Mouse (Mus musculus) liver, embryonic 15.5 days (tissue): ENCODE measurements around the gene Apoa5. TPM values are rescaled to one million over a fixed set of nuclear protein-coding genes. Genes with fewer than 3 reads are reported as not detected.

Experiments
- ATAC-seq: fragments of 200-750 bp; cut with Nextera tagmentation; 2 replicates; pipeline ENCODE4 v1.8.0; 2017; ENCODE audit warnings: moderate number of reproducible peaks, mild to moderate bottlenecking, moderate library complexity; ENCODE audit not compliant: insufficient read depth
- H3K27ac ChIP-seq: fragments of 300-500 bp; sonication (generic); replicated peaks from 2 replicates; pipeline ENCODE4 v1.5.1; 2015; ENCODE audit warnings: mild to moderate bottlenecking, inconsistent platforms
- H3K27me3 ChIP-seq: fragments of 300-500 bp; sonication (generic); 2 replicates; pipeline ENCODE4 v1.6.1; 2015; ENCODE audit warnings: mild to moderate bottlenecking, inconsistent platforms
- H3K36me3 ChIP-seq: fragments of 300-500 bp; sonication (generic); replicated peaks from 2 replicates; pipeline ENCODE4 v1.6.1; 2015; ENCODE audit warnings: moderate library complexity, mild to moderate bottlenecking, inconsistent platforms
- H3K4me1 ChIP-seq: fragments of 300-500 bp; sonication (generic); replicated peaks from 2 replicates; pipeline ENCODE4 v1.6.1; 2015; ENCODE audit warnings: inconsistent platforms
- H3K4me2 ChIP-seq: fragments of 300-500 bp; sonication (generic); 2 replicates; pipeline ENCODE4 v1.6.1; 2015; ENCODE audit warnings: moderate library complexity, mild to moderate bottlenecking, inconsistent platforms
- H3K4me3 ChIP-seq: fragments of 300-500 bp; sonication (generic); replicated peaks from 2 replicates; pipeline ENCODE4 v1.5.1; 2015; ENCODE audit warnings: mild to moderate bottlenecking, inconsistent platforms
- H3K9ac ChIP-seq: fragments of 300-500 bp; sonication (generic); 2 replicates; pipeline ENCODE4 v1.6.1; 2015; ENCODE audit warnings: moderate library complexity, mild to moderate bottlenecking, inconsistent platforms
- H3K9me3 ChIP-seq: fragments of 300-500 bp; sonication (generic); replicated peaks from 2 replicates; pipeline ENCODE4 v1.6.1; 2016; ENCODE audit warnings: inconsistent platforms
- WGBS: fragments of 180-500 bp; shearing (Covaris S2); methylation state at CpG from one replicate; pipeline ENCODE4 v1.1.7; 2015; ENCODE audit warnings: mixed read lengths; ENCODE audit not compliant: insufficient replicate concordance; 5-methylcytosine and 5-hydroxymethylcytosine counted together
- polyA plus RNA-seq: library from polyadenylated mRNA; unstranded; fragments of >200 nt; fragmentation: Nextera tagmentation; extraction: Ambion mirVana; gene quantifications from 2 replicates; pipeline ENCODE4 v1.2.1, GENCODE M21; 2015

Gene Apoa5
- polyA plus RNA-seq, 1 experiment from 2014 or later = 1.3 TPM

DNA sequence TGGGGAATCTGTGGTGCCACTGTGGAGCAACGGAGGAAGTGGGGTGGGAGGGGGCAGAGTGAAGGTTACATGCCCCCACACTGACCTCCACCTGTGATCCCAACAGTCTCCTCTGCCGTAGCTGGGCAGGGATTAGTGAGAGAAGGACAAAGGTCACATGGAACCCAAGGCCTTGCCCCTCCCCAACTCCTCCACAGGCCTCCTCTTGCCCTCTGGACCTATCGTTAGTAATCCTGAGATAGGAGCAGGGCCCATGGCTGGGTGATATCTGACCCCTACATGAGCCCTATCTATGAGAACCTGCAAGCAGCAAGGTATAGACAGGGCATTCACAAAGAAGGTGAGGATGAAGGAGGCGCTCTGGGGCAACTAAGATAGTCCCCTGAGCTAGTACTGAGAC, 32.8 kb upstream of the Apoa5 start:
- H3K9me3 ChIP-seq = no peaks in the 10 kb centered on the region
- no peak overlapping the region for H3K4me3 ChIP-seq
- H3K27me3 ChIP-seq = no peaks in the 10 kb centered on the region
- no peak overlapping the region for H3K4me2 ChIP-seq
- peak; percentile 29 for ATAC-seq
- H3K36me3 ChIP-seq = no peaks in the 10 kb centered on the region
- H3K27ac ChIP-seq = 0 out of 2 replicates have a peak overlapping the region, but pooled peaks have one; percentile 43
- WGBS = 43% methylated on average over 4 of the region's 4 CpGs
- H3K9ac ChIP-seq = no peak overlapping the region
- H3K4me1 ChIP-seq = peaks cover 18% of the 10 kb centered on the region

DNA sequence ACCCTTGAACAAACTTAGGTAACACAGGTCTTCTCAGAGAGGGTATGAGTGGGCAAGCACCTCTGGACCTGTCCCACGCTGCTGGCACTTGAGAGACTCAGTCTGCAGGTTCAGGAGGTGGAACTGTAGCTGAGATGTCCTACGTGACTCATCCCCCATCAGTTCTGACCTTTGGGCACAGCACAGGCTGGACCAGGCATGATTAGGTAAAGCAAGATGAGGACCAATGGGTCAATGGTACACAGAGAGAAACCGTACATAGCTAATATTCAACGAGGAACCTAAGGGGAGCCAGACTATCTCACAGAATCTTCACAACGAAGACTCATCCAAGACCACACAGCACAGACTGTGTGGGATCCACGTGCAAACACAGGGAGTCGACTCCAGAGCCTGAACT, 29.6 kb upstream of the Apoa5 start:
- H3K27ac ChIP-seq = no peak overlapping the region
- peaks cover 15% of the 10 kb centered on the region for H3K4me1 ChIP-seq
- no peaks in the 10 kb centered on the region for H3K36me3 ChIP-seq
- H3K4me2 ChIP-seq = no peak overlapping the region
- peak; percentile 53; the same call in 1 of the 2 replicates for ATAC-seq
- H3K9me3 ChIP-seq = no peaks in the 10 kb centered on the region
- 58% methylated on average over 7 of the region's 7 CpGs for WGBS
- no peaks in the 10 kb centered on the region for H3K27me3 ChIP-seq
- no peak overlapping the region for H3K9ac ChIP-seq
- no peak overlapping the region for H3K4me3 ChIP-seq

DNA sequence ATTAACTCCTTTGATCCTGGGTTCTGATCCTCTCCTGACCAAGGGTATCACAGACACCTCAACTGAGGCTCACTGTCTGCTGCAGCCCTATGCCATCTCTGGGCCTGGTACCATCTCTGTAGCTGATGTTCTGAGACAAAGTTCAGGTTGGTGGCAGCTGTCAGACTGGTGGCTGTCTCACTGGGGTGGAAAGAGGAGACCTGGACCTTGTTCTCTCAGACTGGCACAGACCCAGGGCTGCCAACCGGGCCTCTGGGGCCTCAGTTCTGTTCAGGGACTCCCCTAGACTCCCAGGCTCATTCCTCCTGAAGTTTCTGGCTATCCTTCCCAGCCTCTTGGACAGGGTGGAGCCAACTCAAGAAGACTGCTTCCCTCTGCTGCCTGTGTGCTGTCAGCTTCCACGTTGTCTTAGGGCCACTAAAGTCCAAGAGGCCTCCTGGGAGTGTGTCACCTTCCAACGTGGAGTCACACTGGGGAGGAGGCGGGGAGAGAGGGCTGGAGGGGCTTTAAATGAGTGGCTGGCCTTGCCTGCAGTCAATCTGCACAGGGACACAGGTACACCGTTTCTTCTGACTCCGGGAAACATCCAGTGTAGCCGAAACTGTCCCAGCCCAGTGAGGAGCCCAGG, 27.8 kb upstream of the Apoa5 start, which contains the start of gene Apoa4:
Gene Apoa4 (plus strand): TSS at position 171 of the 628 bp plus-strand sequence.
- H3K4me1 ChIP-seq = peaks cover 6% of the 10 kb centered on the region
- H3K4me3 ChIP-seq = no peak within 1 kb of the TSS
- no peak within 1 kb of the TSS for H3K4me2 ChIP-seq
- H3K9ac ChIP-seq = no peak within 1 kb of the TSS
- H3K36me3 ChIP-seq = no peaks in the 10 kb centered on the region
- WGBS = 58% methylated on average over 7 of the region's 7 CpGs
- H3K9me3 ChIP-seq = no peaks in the 10 kb centered on the region
- no peaks in the 10 kb centered on the region for H3K27me3 ChIP-seq
- no peak within 1 kb of the TSS for H3K27ac ChIP-seq
- no peak for ATAC-seq

DNA sequence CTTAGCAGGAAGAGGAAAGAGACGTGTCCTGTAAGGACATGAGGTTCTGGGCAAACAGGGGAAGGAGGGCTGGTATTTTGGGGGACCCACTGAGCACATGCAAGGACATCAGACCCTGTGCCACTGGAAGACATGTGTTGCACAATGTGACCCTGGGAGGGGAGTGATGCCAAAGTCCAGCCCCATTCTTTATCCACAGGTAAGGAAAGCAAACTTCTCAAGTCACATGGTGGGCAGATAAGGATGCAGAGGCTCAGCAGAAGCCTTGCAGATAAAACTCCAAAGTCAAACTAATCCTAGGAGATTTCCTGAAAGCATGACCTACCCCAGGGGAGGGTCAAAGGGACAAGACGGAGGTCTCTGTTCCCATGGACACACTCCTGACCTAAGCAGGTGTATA, 26.6 kb upstream of the Apoa5 start:
- ATAC-seq = no peak
- H3K36me3 ChIP-seq = no peaks in the 10 kb centered on the region
- H3K4me2 ChIP-seq = no peak overlapping the region
- no peaks in the 10 kb centered on the region for H3K9me3 ChIP-seq
- no peak overlapping the region for H3K4me3 ChIP-seq
- no peak overlapping the region for H3K9ac ChIP-seq
- H3K27me3 ChIP-seq = no peaks in the 10 kb centered on the region
- 51% methylated on average over 2 of the region's 2 CpGs for WGBS
- H3K27ac ChIP-seq = no peak overlapping the region
- H3K4me1 ChIP-seq = no peaks in the 10 kb centered on the region

DNA sequence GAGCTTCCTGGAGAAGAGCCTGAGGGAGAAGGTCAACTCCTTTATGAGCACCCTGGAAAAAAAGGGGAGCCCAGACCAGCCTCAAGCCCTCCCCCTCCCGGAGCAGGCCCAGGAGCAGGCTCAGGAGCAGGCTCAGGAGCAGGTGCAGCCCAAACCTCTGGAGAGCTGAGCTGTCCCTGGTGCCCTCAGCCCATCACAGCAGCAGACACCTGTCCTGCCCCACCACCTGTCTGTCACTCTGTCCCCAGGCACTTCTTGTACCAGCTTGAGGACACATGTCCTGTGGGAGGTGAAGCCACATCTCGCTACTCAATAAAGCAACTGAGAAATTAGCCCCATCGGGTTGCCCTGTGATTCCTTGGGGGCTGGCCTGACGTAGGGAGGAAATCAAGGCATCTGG, 25.3 kb upstream of the Apoa5 start:
- H3K9me3 ChIP-seq = no peaks in the 10 kb centered on the region
- no peaks in the 10 kb centered on the region for H3K36me3 ChIP-seq
- ATAC-seq = no peak
- H3K4me2 ChIP-seq = no peak overlapping the region
- no peak overlapping the region for H3K27ac ChIP-seq
- H3K4me1 ChIP-seq = no peaks in the 10 kb centered on the region
- H3K27me3 ChIP-seq = no peaks in the 10 kb centered on the region
- H3K4me3 ChIP-seq = no peak overlapping the region
- no peak overlapping the region for H3K9ac ChIP-seq
- WGBS = 57% methylated on average over 4 of the region's 4 CpGs

DNA sequence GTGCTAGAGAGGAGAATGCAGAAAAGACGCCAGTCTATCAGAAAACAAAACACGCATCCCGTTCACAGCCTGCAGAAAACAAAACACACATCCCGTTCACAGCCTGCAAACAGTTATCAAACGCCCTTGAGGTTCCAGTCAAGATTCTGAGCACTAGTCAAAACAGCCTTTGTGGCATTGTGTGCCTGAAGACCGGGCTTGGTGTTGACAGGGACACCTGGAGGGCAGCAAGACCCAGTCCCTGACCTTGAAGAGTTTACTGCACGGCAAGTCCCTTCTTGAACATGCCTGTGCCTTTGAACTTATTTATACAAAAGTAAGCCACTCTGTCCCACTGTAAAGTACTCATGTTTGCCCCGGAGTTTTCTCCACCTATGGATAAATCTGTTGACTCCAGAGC, 24.8 kb upstream of the Apoa5 start:
- H3K27ac ChIP-seq = no peak overlapping the region
- H3K4me2 ChIP-seq = no peak overlapping the region
- no peaks in the 10 kb centered on the region for H3K36me3 ChIP-seq
- no peak overlapping the region for H3K4me3 ChIP-seq
- 58% methylated on average over 8 of the region's 8 CpGs for WGBS
- H3K9me3 ChIP-seq = no peaks in the 10 kb centered on the region
- H3K4me1 ChIP-seq = no peaks in the 10 kb centered on the region
- ATAC-seq = no peak
- H3K27me3 ChIP-seq = no peaks in the 10 kb centered on the region
- no peak overlapping the region for H3K9ac ChIP-seq

DNA sequence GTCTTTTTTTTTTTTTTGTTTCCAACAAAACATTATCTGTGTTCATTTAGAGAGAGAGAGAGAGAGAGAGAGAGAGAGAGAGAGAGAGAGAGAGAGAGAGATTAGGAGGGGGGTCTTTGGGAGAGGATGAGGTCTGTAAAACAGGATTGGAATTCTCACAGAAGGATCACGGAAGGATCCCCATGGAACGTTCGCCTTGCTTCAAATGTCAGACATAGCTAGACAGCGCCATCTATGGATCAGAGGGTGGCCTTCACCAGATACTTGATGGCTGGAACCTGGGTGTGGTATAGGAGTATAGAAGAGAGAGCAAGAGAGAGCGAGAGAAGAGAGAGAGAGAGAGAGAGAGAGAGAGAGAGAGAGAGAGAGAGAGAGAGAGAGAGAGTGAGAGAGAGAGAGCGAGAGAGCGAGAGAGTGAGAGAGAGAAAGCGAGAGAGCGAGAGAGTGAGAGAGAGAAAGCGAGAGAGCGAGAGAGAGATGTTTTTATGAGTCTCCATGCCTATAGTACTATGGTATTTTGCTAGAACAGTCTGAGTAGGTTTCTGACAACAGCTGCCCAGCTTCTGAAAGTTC, 21.6 kb upstream of the Apoa5 start:
- Histone ChIP-seq H3K27me3 (no peaks in the 10 kb centered on the region), H3K4me2 (peak overlapping the region; percentile 20; the same call in 1 of the 2 replicates), H3K4me1 (no peaks in the 10 kb centered on the region), H3K9me3 (no peaks in the 10 kb centered on the region), H3K4me3 (no peak overlapping the region), H3K9ac (no peak overlapping the region), H3K27ac (no peak overlapping the region), H3K36me3 (no peaks in the 10 kb centered on the region)
- no peak for ATAC-seq
- WGBS = 28% methylated on average over 10 of the region's 11 CpGs

DNA sequence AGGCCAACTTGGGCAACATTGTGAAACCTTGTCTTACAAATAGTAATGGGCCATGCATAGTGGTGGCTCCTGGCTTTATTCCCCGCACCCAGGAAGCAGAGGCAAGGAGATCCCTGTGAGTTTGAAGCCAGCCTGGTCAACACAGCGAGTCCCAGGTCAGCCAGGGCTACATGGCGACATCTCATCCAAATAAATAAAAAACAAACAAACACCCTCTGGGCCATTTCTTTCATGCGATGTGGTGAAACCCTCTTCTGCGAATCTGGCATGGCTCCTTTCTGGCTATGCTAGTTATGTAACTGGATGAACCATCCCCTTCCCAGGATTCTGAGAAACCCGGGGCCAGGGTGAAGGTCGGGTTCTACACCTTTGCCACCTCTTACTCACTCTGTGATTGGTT, 12.3 kb upstream of the Apoa5 start:
- H3K9me3 ChIP-seq = no peaks in the 10 kb centered on the region
- no peak overlapping the region for H3K4me2 ChIP-seq
- H3K27me3 ChIP-seq = no peaks in the 10 kb centered on the region
- H3K27ac ChIP-seq = no peak overlapping the region
- H3K9ac ChIP-seq = no peak overlapping the region
- H3K4me1 ChIP-seq = 0 out of 2 replicates have a peak, but pooled peaks cover 7% of the 10 kb centered on the region
- no peak for ATAC-seq
- WGBS = 63% methylated on average over 7 of the region's 7 CpGs
- no peaks in the 10 kb centered on the region for H3K36me3 ChIP-seq
- H3K4me3 ChIP-seq = no peak overlapping the region

DNA sequence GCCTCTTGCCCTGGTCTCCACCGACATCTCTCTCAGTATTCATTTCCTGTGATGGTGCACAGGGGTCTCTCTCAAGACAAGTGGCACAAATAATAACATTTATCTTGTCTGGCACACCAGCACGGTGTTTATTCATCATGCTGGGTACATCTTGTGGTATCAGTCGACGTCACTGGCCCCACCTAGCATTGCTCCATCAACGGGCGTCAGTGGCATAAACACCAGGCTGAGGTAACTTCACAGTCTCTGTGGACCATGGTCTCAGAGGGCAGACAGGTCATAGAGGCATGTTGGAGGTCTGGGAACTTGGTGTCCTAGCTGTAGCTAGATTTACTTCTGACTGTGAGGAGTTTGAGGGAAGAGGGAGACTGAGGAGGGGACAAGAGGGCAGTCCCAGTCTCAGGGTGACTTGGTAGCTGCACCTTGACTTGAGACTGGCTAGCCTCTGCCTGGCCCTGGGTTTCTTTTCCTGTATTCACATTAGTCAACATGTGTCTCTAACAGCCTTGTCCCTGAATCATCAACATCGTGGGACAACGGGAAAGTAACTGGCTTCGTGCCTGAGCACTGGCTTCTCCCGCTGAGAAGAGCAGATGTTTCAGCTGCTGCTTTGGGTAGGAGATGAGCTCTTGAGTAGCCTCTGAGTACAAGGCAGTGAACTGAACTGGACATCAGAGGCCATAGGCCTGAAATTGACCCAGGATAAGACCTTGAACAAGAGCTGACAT, 11.6 kb upstream of the Apoa5 start:
- no peak for ATAC-seq

DNA sequence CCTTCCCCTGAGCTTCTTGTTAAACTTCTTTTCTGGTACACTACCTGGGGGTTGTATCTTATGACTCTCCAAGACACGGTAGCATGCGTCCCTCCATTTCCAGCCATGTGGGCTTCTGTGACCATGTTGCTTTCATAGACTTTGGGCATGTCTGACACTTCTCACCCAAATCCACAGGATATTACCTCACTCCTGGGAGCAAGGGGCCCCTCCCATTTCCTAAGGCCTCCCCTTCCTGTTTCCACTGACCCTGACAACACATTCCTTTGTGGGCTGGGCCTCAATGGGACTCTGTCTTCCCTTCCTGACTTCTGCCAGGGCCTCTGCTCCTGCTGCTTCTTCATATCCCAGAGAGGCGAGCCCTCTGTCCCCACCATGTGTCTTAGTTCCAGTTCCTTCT, 10.9 kb upstream of the Apoa5 start:
- H3K4me1 ChIP-seq = 0 out of 2 replicates have a peak, but pooled peaks cover 8% of the 10 kb centered on the region
- no peak overlapping the region for H3K4me3 ChIP-seq
- 0 out of 2 replicates have a peak overlapping the region, but pooled peaks have one; percentile 6 for H3K27ac ChIP-seq
- H3K4me2 ChIP-seq = no peak overlapping the region
- ATAC-seq = peak; percentile 40; the same call in 1 of the 2 replicates
- H3K9me3 ChIP-seq = no peaks in the 10 kb centered on the region
- H3K36me3 ChIP-seq = no peaks in the 10 kb centered on the region
- H3K27me3 ChIP-seq = no peaks in the 10 kb centered on the region
- no peak overlapping the region for H3K9ac ChIP-seq
- 64% methylated on average over 3 of the region's 3 CpGs for WGBS

More for the DNA sequence above, 11.6 kb upstream of the Apoa5 start:
- 67% methylated on average over 10 of the region's 10 CpGs for WGBS
- no peak overlapping the region for H3K4me2 ChIP-seq
- H3K4me3 ChIP-seq = no peak overlapping the region
- H3K27ac ChIP-seq = 0 out of 2 replicates have a peak overlapping the region, but pooled peaks have one; percentile 6
- H3K4me1 ChIP-seq = 0 out of 2 replicates have a peak, but pooled peaks cover 8% of the 10 kb centered on the region
- no peak overlapping the region for H3K9ac ChIP-seq
- H3K27me3 ChIP-seq = no peaks in the 10 kb centered on the region
- no peaks in the 10 kb centered on the region for H3K36me3 ChIP-seq
- H3K9me3 ChIP-seq = no peaks in the 10 kb centered on the region

DNA sequence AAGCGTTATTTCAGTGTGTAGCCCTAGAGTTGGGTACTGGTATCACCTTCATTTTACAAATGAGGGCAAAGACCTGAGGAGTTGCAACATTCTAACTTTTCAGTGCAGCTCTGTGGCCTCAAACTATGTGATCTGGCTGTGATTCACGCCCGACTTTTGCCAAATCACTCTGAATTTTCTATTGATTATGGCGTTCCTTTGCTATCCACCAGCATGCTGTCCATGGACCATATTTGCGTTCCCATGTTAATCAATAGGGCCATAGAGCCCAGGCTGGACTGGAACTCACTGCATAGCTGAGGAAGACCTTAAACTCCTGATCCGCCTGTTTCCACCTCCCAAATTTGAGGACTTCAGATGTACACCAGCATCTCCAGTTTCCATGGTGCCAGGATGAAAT, 9.3 kb upstream of the Apoa5 start:
- Histone ChIP-seq H3K9ac (no peak overlapping the region), H3K4me1 (0 out of 2 replicates have a peak, but pooled peaks cover 8% of the 10 kb centered on the region), H3K27me3 (no peaks in the 10 kb centered on the region), H3K4me2 (no peak overlapping the region), H3K9me3 (no peaks in the 10 kb centered on the region), H3K36me3 (no peaks in the 10 kb centered on the region), H3K4me3 (no peak overlapping the region), H3K27ac (no peak overlapping the region)
- ATAC-seq = no peak
- 68% methylated on average over 6 of the region's 6 CpGs for WGBS
